Mouse (Mus musculus): ENCODE data around the gene Rpl41. TPM values are rescaled to one million over a fixed set of nuclear protein-coding genes. Genes with fewer than 3 reads are reported as not detected.

Gene Rpl41
- total RNA-seq (2021): 2,617 and 2,671 TPM in 2 replicates
- long read RNA-seq, transcript Rpl41-201 (4 exons, 582 nt): major isoform, 518 of 596 reads
- long read RNA-seq, transcript Rpl41-206 (3 exons, 544 nt): minor isoform, 40 of 596 reads
- long read RNA-seq, transcript Rpl41-203 (4 exons, 437 nt): minor isoform, 14 of 596 reads
- long read RNA-seq, partial matches to known transcripts: 0 of 596 reads
- long read RNA-seq, other reads (novel, unspliced or antisense): 23 of 596 reads

GRCm38 (mm10) chr10:128548947-128549681, at the start of gene Rpl41:
Gene Rpl41, minus strand, starts transcription at chr10:128549305.
- DNase-seq: peak; percentile 87

GRCm38 (mm10) chr10:128598476-128598875, 49.4 kb upstream of the Rpl41 start:
- DNase-seq: no peak

GRCm38 (mm10) chr10:128592797-128593196, 43.7 kb upstream of the Rpl41 start:
- DNase-seq: no peak

- DNase-seq: no peak
Measured at GRCm38 (mm10) chr10:128591436-128591835, 42.3 kb upstream of the Rpl41 start.

- DNase-seq: peak; percentile 79
Measured at GRCm38 (mm10) chr10:128590193-128590690, 41.1 kb upstream of the Rpl41 start.

- DNase-seq: peak; percentile 71
Measured at GRCm38 (mm10) chr10:128589464-128590192, 40.5 kb upstream of the Rpl41 start, which contains the start of gene Erbb3. Gene Erbb3, minus strand, starts transcription at chr10:128589652.

- no peak for DNase-seq
Measured at GRCm38 (mm10) chr10:128588775-128589463, 39.8 kb upstream of the Rpl41 start.

GRCm38 (mm10) chr10:128588136-128588535, 39.0 kb upstream of the Rpl41 start:
- DNase-seq: no peak

- no peak for DNase-seq
Measured at GRCm38 (mm10) chr10:128587697-128588096, 38.6 kb upstream of the Rpl41 start.

GRCm38 (mm10) chr10:128587120-128587519, 38.0 kb upstream of the Rpl41 start:
- DNase-seq: no peak

- no peak for DNase-seq
Measured at GRCm38 (mm10) chr10:128586546-128586945, 37.4 kb upstream of the Rpl41 start.

- DNase-seq: no peak
Measured at GRCm38 (mm10) chr10:128584386-128584785, 35.3 kb upstream of the Rpl41 start.

GRCm38 (mm10) chr10:128583644-128584043, 34.5 kb upstream of the Rpl41 start:
- peak; percentile 64 for DNase-seq

- no peak for DNase-seq
Measured at GRCm38 (mm10) chr10:128579731-128580130, 30.6 kb upstream of the Rpl41 start.

- DNase-seq: no peak
Measured at GRCm38 (mm10) chr10:128579298-128579697, 30.2 kb upstream of the Rpl41 start.

GRCm38 (mm10) chr10:128578330-128578729, 29.2 kb upstream of the Rpl41 start:
- no peak for DNase-seq

- DNase-seq: no peak
Measured at GRCm38 (mm10) chr10:128575063-128575462, 26.0 kb upstream of the Rpl41 start.

- peak; percentile 98 for DNase-seq
Measured at GRCm38 (mm10) chr10:128565788-128566531, 16.9 kb upstream of the Rpl41 start, which contains the start of gene Pa2g4. Gene Pa2g4, minus strand, starts transcription at chr10:128565987.

- peak; percentile 42 for DNase-seq
Measured at GRCm38 (mm10) chr10:128565206-128565787, 16.2 kb upstream of the Rpl41 start.

- no peak for DNase-seq
Measured at GRCm38 (mm10) chr10:128563544-128563943, 14.4 kb upstream of the Rpl41 start.

- DNase-seq: no peak
Measured at GRCm38 (mm10) chr10:128556963-128557362, 7.9 kb upstream of the Rpl41 start.
